Mouse (Mus musculus): ENCODE data around the gene Lrch4. TPM values are rescaled to one million over a fixed set of nuclear protein-coding genes. Genes with fewer than 3 reads are reported as not detected.

Lrch4 gene
- polyA plus RNA-seq, 1 experiment from 2014 or later = 29.8 TPM

DNA sequence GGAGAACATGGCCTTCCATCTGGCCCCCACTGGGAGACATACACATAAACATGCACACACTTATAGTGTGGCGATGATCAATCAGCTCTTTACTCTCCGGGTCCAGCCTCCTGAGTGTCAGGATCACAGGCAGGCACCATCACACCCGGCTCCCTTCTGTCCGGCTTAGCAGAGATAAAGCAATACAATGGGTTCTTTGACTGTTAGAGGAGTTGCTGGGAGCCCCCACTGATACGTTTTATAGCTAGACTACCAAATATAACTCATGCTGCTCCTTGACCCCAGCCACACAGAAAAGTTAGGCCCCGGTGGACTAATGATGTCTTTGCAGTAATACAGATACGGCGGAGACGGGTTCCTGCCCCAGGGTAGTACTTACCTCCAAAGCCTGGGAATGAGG is 34.1 kb downstream of the Lrch4 start:
- Histone ChIP-seq H3K4me1 (no peaks in the 10 kb centered on the region), H3K4me3 (replicated peaks) (no peak overlapping the region), H3K27me3 (no peaks in the 10 kb centered on the region), H3K9me3 (no peaks in the 10 kb centered on the region), H3K27ac (no peak overlapping the region), H3K9ac (no peak overlapping the region), H3K4me2 (no peak overlapping the region), H3K36me3 (replicated peaks) (peaks cover 94% of the 10 kb centered on the region)
- no peak for ATAC-seq (ENCODE audit: low FRiP score)
- WGBS = 75% methylated on average over 9 of the region's 9 CpGs

- H3K9ac ChIP-seq = no peak overlapping the region
- WGBS = 87% methylated on average over 10 of the region's 10 CpGs
- peaks cover 8% of the 10 kb centered on the region for H3K4me1 ChIP-seq
- no peak overlapping the region for H3K27ac ChIP-seq
- no peaks in the 10 kb centered on the region for H3K9me3 ChIP-seq
- no peak overlapping the region for H3K4me2 ChIP-seq
- H3K27me3 ChIP-seq = no peaks in the 10 kb centered on the region
- ATAC-seq (ENCODE audit: low FRiP score) = no peak
- peaks cover 41% of the 10 kb centered on the region for H3K36me3 ChIP-seq (replicated peaks)
- H3K4me3 ChIP-seq (replicated peaks) = no peak overlapping the region
These were observed 40.0 kb downstream of the Lrch4 start for GRCm38 (mm10) chr5:137668971-137669370.

GRCm38 (mm10) chr5:137670240-137670639 is 41.3 kb downstream of the Lrch4 start:
- WGBS = 100% methylated on average over 1 of the region's 1 CpGs
- Histone ChIP-seq H3K27me3 (no peaks in the 10 kb centered on the region), H3K4me2 (no peak overlapping the region), H3K4me3 (replicated peaks) (no peak overlapping the region), H3K9me3 (no peaks in the 10 kb centered on the region), H3K4me1 (peaks cover 8% of the 10 kb centered on the region), H3K36me3 (replicated peaks) (peaks cover 33% of the 10 kb centered on the region), H3K27ac (no peak overlapping the region), H3K9ac (no peak overlapping the region)
- no peak for ATAC-seq (ENCODE audit: low FRiP score)

- H3K4me3 ChIP-seq (replicated peaks) = no peak overlapping the region
- H3K4me2 ChIP-seq = no peak overlapping the region
- ATAC-seq (ENCODE audit: low FRiP score) = no peak
- peak overlapping the region; percentile 32; the same call in 1 of the 2 replicates for H3K27ac ChIP-seq
- no peaks in the 10 kb centered on the region for H3K9me3 ChIP-seq
- peaks cover 8% of the 10 kb centered on the region for H3K4me1 ChIP-seq
- H3K9ac ChIP-seq = no peak overlapping the region
- peaks cover 23% of the 10 kb centered on the region for H3K36me3 ChIP-seq (replicated peaks)
- 67% methylated on average over 9 of the region's 9 CpGs for WGBS
- no peaks in the 10 kb centered on the region for H3K27me3 ChIP-seq
These were observed 42.7 kb downstream of the Lrch4 start for GRCm38 (mm10) chr5:137671443-137672240.

DNA sequence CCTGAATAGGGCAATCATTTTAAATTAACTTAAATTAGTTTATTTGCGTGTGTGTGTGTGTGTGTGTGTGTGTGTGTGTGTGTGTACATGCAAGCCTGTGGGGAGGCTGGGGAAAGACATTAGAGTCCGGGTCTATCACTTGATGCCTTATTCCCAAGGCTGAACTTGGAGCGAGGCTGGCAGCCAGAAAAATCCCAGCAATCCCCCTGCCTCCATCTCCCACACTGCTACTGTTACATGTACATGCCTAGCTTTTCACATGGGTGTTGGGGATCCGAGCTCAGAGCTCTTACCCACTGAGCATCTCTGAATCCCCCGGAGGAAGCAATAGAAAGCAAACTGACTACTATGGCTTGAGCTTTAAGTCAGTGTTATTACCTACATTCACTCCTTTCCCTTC is 43.4 kb downstream of the Lrch4 start:
- WGBS = 90% methylated on average over 5 of the region's 5 CpGs
- H3K36me3 ChIP-seq (replicated peaks) = peaks cover 19% of the 10 kb centered on the region

DNA sequence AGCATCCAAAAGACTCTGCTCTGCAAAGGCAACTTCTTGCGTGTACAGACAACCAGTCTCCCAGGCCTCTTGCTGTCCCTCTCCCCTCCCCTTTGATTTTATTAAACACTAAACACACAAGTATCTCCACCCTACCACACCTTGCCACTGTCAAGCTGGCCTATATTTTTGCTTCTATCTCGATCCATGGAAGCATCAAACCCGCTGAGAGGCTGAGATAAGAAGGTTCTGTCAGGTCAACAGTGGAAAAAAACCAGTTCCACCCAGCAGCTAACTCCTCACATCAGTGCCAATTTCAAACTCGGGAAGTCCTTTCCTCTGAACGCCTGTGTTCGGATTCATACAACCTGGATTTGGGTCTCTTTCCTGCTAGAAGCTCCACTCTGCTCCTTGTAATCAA is 44.1 kb downstream of the Lrch4 start:
- Histone ChIP-seq H3K4me2 (no peak overlapping the region), H3K9me3 (no peaks in the 10 kb centered on the region), H3K9ac (no peak overlapping the region), H3K36me3 (replicated peaks) (peaks cover 16% of the 10 kb centered on the region), H3K27ac (no peak overlapping the region), H3K27me3 (no peaks in the 10 kb centered on the region), H3K4me3 (replicated peaks) (no peak overlapping the region), H3K4me1 (peaks cover 8% of the 10 kb centered on the region)
- 88% methylated on average over 6 of the region's 6 CpGs for WGBS
- ATAC-seq (ENCODE audit: low FRiP score) = no peak

More for the DNA sequence above, 43.4 kb downstream of the Lrch4 start:
- H3K4me2 ChIP-seq = no peak overlapping the region
- H3K4me3 ChIP-seq (replicated peaks) = no peak overlapping the region
- peaks cover 8% of the 10 kb centered on the region for H3K4me1 ChIP-seq
- no peak overlapping the region for H3K9ac ChIP-seq
- no peaks in the 10 kb centered on the region for H3K9me3 ChIP-seq
- H3K27me3 ChIP-seq = no peaks in the 10 kb centered on the region
- no peak overlapping the region for H3K27ac ChIP-seq
- ATAC-seq (ENCODE audit: low FRiP score) = no peak

GRCm38 (mm10) chr5:137674786-137675185 is 45.9 kb downstream of the Lrch4 start:
- Histone ChIP-seq H3K4me1 (peaks cover 8% of the 10 kb centered on the region), H3K4me2 (no peak overlapping the region), H3K27ac (no peak overlapping the region), H3K36me3 (replicated peaks) (peaks cover 19% of the 10 kb centered on the region), H3K4me3 (replicated peaks) (no peak overlapping the region), H3K27me3 (no peaks in the 10 kb centered on the region), H3K9me3 (no peaks in the 10 kb centered on the region), H3K9ac (no peak overlapping the region)
- ATAC-seq (ENCODE audit: low FRiP score) = no peak
- WGBS = 97% methylated on average over 8 of the region's 8 CpGs

- 96% methylated on average over 8 of the region's 8 CpGs for WGBS
These were observed 48.9 kb downstream of the Lrch4 start for GRCm38 (mm10) chr5:137677859-137678258.

DNA sequence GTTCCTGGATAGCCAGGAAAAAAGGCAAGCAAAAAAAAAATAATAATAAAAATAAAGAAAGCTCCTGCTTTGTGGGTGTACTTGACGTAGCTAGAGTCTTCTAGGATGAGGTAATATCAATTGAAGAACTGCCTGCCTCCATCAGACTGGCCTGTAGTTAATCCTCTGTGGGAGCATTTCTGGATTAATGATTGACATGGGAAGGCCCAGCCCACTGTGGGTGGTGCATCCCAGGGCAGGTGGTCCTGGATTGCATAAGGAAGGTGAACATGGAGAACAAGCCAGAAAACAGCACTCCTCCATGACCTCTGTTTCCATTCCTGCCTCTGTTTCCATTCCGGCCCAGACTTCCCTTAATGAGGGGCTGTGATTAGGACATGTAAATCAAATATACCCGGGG is 49.8 kb downstream of the Lrch4 start:
- no peaks in the 10 kb centered on the region for H3K27me3 ChIP-seq
- H3K4me3 ChIP-seq (replicated peaks) = no peak overlapping the region
- ATAC-seq (ENCODE audit: low FRiP score) = no peak
- H3K9me3 ChIP-seq = no peaks in the 10 kb centered on the region
- 79% methylated on average over 3 of the region's 3 CpGs for WGBS
- peaks cover 20% of the 10 kb centered on the region for H3K4me1 ChIP-seq
- no peak overlapping the region for H3K27ac ChIP-seq
- H3K9ac ChIP-seq = no peak overlapping the region
- no peak overlapping the region for H3K4me2 ChIP-seq
- peaks cover 29% of the 10 kb centered on the region for H3K36me3 ChIP-seq (replicated peaks)

More at GRCm38 (mm10) chr5:137677859-137678258, 48.9 kb downstream of the Lrch4 start:
- Histone ChIP-seq H3K4me1 (peaks cover 12% of the 10 kb centered on the region), H3K4me3 (replicated peaks) (no peak overlapping the region), H3K9me3 (no peaks in the 10 kb centered on the region), H3K9ac (no peak overlapping the region), H3K36me3 (replicated peaks) (peaks cover 29% of the 10 kb centered on the region), H3K4me2 (no peak overlapping the region), H3K27ac (no peak overlapping the region), H3K27me3 (no peaks in the 10 kb centered on the region)
- ATAC-seq (ENCODE audit: low FRiP score) = no peak

GRCm38 (mm10) chr5:137679726-137680125 is 50.8 kb downstream of the Lrch4 start:
- Histone ChIP-seq H3K4me2 (no peak overlapping the region), H3K36me3 (replicated peaks) (peaks cover 29% of the 10 kb centered on the region), H3K27ac (no peak overlapping the region), H3K4me1 (peaks cover 24% of the 10 kb centered on the region), H3K27me3 (no peaks in the 10 kb centered on the region), H3K4me3 (replicated peaks) (no peak overlapping the region), H3K9ac (no peak overlapping the region), H3K9me3 (no peaks in the 10 kb centered on the region)
- ATAC-seq (ENCODE audit: low FRiP score) = no peak
- WGBS = 86% methylated on average over 4 of the region's 4 CpGs

DNA sequence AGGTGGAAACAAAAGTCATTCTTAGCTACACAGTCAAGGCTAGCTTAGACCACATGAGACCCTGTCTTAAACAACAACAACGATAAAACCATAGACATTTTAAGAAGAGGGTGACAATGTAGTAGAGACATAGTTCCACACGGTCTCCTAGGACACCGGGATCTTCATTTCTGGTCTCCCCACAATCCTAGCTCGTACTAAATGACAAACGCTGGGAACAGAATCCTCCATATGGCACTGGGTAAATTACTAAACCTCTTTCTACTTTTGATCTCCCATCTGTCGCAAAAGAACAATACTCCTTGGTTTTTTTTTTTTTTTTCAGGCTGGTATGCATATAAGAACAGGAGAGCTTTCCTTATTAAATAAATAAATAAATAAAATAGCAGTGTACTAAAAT is 53.6 kb downstream of the Lrch4 start:
- Histone ChIP-seq H3K4me3 (replicated peaks) (0 out of 2 replicates have a peak overlapping the region, but pooled peaks have one; percentile 8), H3K36me3 (replicated peaks) (peaks cover 16% of the 10 kb centered on the region), H3K27ac (no peak overlapping the region), H3K27me3 (peaks cover 16% of the 10 kb centered on the region; the same call in 1 of the 2 replicates), H3K4me2 (peak overlapping the region; percentile 24; the same call in 1 of the 2 replicates), H3K4me1 (peaks cover 29% of the 10 kb centered on the region), H3K9me3 (no peaks in the 10 kb centered on the region), H3K9ac (no peak overlapping the region)
- WGBS = 77% methylated on average over 6 of the region's 6 CpGs
- ATAC-seq (ENCODE audit: low FRiP score) = no peak

DNA sequence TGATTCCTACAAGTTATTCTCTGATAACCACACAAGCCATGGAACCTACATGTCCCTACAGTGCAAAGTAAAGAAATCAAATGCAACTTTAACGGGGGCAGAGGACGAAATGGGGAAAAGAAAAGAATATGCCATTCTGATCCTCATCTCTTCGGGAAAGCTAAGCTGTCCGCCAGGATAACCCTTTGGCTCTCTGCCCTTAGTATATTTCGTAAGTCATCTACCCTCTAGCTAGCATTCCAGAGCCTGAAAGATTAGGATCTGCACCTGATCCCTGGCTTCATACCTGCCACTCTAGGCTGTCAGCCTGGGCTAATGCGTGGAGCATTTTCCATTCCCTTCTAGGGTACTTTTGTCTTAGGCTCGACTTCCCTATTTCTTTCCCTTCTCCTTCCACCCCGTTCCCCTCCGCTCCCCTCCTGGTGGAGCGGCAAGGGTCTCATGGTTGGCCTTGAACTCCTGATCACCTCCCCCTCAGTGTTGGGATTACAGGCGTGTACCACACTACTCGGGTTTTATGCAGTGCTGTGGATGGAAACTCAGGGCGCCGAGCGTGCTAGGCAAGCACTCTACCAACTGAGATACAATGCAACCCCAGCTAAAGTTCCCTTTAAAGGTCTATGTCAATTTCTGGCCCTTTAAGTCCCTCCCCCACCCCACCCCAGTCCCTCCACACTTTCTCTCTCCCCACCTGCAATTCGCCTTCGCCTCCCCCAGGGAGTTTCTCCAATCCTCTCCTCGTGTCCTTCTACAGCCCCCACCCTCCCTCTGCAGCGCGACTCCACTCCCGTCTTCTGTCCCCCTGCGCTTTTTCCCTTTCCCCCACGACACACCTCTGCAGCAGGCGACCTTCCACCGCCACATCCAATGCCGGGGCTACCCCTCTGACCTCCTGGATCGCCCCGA is 54.7 kb downstream of the Lrch4 start:
- peak overlapping the region; percentile 74 for H3K27ac ChIP-seq
- H3K9ac ChIP-seq = peak overlapping the region; percentile 81
- H3K36me3 ChIP-seq (replicated peaks) = peaks cover 13% of the 10 kb centered on the region
- 12% methylated on average over 28 of the region's 28 CpGs for WGBS
- H3K4me1 ChIP-seq = peaks cover 29% of the 10 kb centered on the region
- peak overlapping the region; percentile 77 for H3K4me3 ChIP-seq (replicated peaks)
- no peaks in the 10 kb centered on the region for H3K9me3 ChIP-seq
- H3K4me2 ChIP-seq = peak overlapping the region; percentile 96
- ATAC-seq (ENCODE audit: low FRiP score) = peak; percentile 14; the same call in 1 of the 2 replicates
- peaks cover 16% of the 10 kb centered on the region; the same call in 1 of the 2 replicates for H3K27me3 ChIP-seq

All from forebrain, embryonic 12.5 days (tissue).